Mouse (Mus musculus) hindbrain, embryonic 10.5 days (tissue): ENCODE data around the gene Icosl. TPM values are rescaled to one million over a fixed set of nuclear protein-coding genes. Genes with fewer than 3 reads are reported as not detected.
"Not testable (repeated sequence)": the region's sequence is repeated elsewhere in the genome, so short reads cannot be mapped to it uniquely, and the experiment has no call there.

ENCODE experiments used
- DNase-seq: peaks from one replicate; pipeline ENCODE4 v3.0.0-alpha.2; 2017; ENCODE audit warnings: low spot score
- H3K27ac ChIP-seq: fragments of 300-500 bp; sonication (generic); 2 replicates; pipeline ENCODE4 v1.5.1; 2016; ENCODE audit warnings: mild to moderate bottlenecking, moderate library complexity
- H3K27me3 ChIP-seq: fragments of 300-500 bp; sonication (generic); 2 replicates; pipeline ENCODE4 v1.6.1; 2016; ENCODE audit warnings: mild to moderate bottlenecking; ENCODE audit not compliant: poor library complexity, insufficient read depth, severe bottlenecking
- H3K36me3 ChIP-seq: fragments of 300-500 bp; sonication (generic); 2 replicates; pipeline ENCODE4 v1.6.1; 2016; ENCODE audit warnings: mild to moderate bottlenecking, moderate library complexity
- H3K4me1 ChIP-seq: fragments of 300-500 bp; sonication (generic); replicated peaks from 2 replicates; pipeline ENCODE4 v1.6.1; 2016; ENCODE audit warnings: mild to moderate bottlenecking
- H3K4me3 ChIP-seq: fragments of 300-500 bp; sonication (generic); 2 replicates; pipeline ENCODE4 v1.5.1; 2016; ENCODE audit warnings: mild to moderate bottlenecking, moderate library complexity
- H3K9me3 ChIP-seq: fragments of 300-500 bp; sonication (generic); 2 replicates; pipeline ENCODE4 v1.6.1; 2016; ENCODE audit warnings: mild to moderate bottlenecking, moderate library complexity
- WGBS: fragments of 180-500 bp; shearing (Covaris S2); methylation state at CpG from one replicate; pipeline ENCODE4 v1.1.7; 2016; 5-methylcytosine and 5-hydroxymethylcytosine counted together
- polyA plus RNA-seq: library from polyadenylated mRNA; unstranded; fragments of >200 nt; fragmentation: Nextera tagmentation; extraction: Ambion mirVana; gene quantifications from 2 replicates; pipeline ENCODE4 v1.2.1, GENCODE M21; 2016

Icosl gene
- polyA plus RNA-seq = 2.2 and 2.9 TPM in 2 replicates

GRCm38 (mm10) chr10:78069101-78070011 lies at the start of gene Icosl:
Gene Icosl, plus strand, starts transcription at chr10:78069302.
- H3K9me3 ChIP-seq = no peaks in the 10 kb centered on the region
- peaks cover 35% of the 10 kb centered on the region for H3K27me3 ChIP-seq
- peak within 1 kb of the TSS; percentile 79 for H3K27ac ChIP-seq
- H3K36me3 ChIP-seq = no peaks in the 10 kb centered on the region
- peak within 1 kb of the TSS; percentile 77 for H3K4me3 ChIP-seq
- peaks cover 27% of the 10 kb centered on the region for H3K4me1 ChIP-seq
- WGBS = under 1% methylated on average over 66 of the region's 66 CpGs
- peak; percentile 81 for DNase-seq

- DNase-seq, H3K4me1 ChIP-seq, H3K4me3 ChIP-seq, H3K9me3 ChIP-seq, H3K27me3 ChIP-seq, H3K36me3 ChIP-seq, H3K27ac ChIP-seq: not testable (repeated sequence)
- WGBS = 95% methylated on average over 7 of the region's 11 CpGs
These were observed 49.1 kb upstream of the Icosl start for GRCm38 (mm10) chr10:78019984-78020383.

- H3K9me3 ChIP-seq, DNase-seq, H3K27me3 ChIP-seq, H3K4me1 ChIP-seq, H3K4me3 ChIP-seq, H3K36me3 ChIP-seq, H3K27ac ChIP-seq: not testable (repeated sequence)
- WGBS = 85% methylated on average over 6 of the region's 8 CpGs
These were observed 43.6 kb upstream of the Icosl start for GRCm38 (mm10) chr10:78025453-78025852.

GRCm38 (mm10) chr10:78028129-78028528 lies 41.0 kb upstream of the Icosl start:
- Histone ChIP-seq H3K27me3 (no peaks in the 10 kb centered on the region), H3K27ac (no peak overlapping the region), H3K9me3 (no peaks in the 10 kb centered on the region), H3K4me3 (no peak overlapping the region), H3K36me3 (no peaks in the 10 kb centered on the region), H3K4me1 (no peaks in the 10 kb centered on the region)
- peak; percentile 79 for DNase-seq
- WGBS = 6% methylated on average over 5 of the region's 5 CpGs

GRCm38 (mm10) chr10:78029080-78029479 lies 40.0 kb upstream of the Icosl start:
- H3K9me3 ChIP-seq = no peaks in the 10 kb centered on the region
- no peak overlapping the region for H3K4me3 ChIP-seq
- H3K36me3 ChIP-seq = no peaks in the 10 kb centered on the region
- H3K27me3 ChIP-seq = no peaks in the 10 kb centered on the region
- WGBS = 89% methylated on average over 1 of the region's 1 CpGs
- DNase-seq = no peak
- no peak overlapping the region for H3K27ac ChIP-seq
- no peaks in the 10 kb centered on the region for H3K4me1 ChIP-seq

GRCm38 (mm10) chr10:78031987-78032386 lies 37.1 kb upstream of the Icosl start:
- Histone ChIP-seq H3K27ac (no peak overlapping the region), H3K4me3 (no peak overlapping the region), H3K36me3 (no peaks in the 10 kb centered on the region), H3K9me3 (no peaks in the 10 kb centered on the region), H3K4me1 (no peaks in the 10 kb centered on the region), H3K27me3 (no peaks in the 10 kb centered on the region)
- no peak for DNase-seq
- WGBS = 83% methylated on average over 2 of the region's 2 CpGs

- Histone ChIP-seq H3K36me3 (no peaks in the 10 kb centered on the region), H3K27me3 (peaks cover 4% of the 10 kb centered on the region), H3K9me3 (no peaks in the 10 kb centered on the region), H3K27ac (no peak overlapping the region), H3K4me3 (no peak overlapping the region), H3K4me1 (peaks cover 3% of the 10 kb centered on the region; the same call in 1 of the 2 replicates)
- WGBS = 84% methylated on average over 4 of the region's 4 CpGs
- DNase-seq = no peak
These were observed 32.0 kb upstream of the Icosl start for GRCm38 (mm10) chr10:78037139-78037538.

- Histone ChIP-seq H3K4me3 (no peak within 1 kb of the TSS), H3K4me1 (peaks cover 18% of the 10 kb centered on the region), H3K27ac (no peak within 1 kb of the TSS), H3K9me3 (no peaks in the 10 kb centered on the region), H3K36me3 (no peaks in the 10 kb centered on the region), H3K27me3 (peaks cover 23% of the 10 kb centered on the region)
- 95% methylated on average over 5 of the region's 5 CpGs for WGBS
- DNase-seq = no peak
These were observed 27.5 kb upstream of the Icosl start, which contains the start of gene Dnmt3l for GRCm38 (mm10) chr10:78041647-78042046. Gene Dnmt3l, plus strand, starts transcription at chr10:78041947.

- WGBS = 74% methylated on average over 7 of the region's 7 CpGs
- H3K27ac ChIP-seq = no peak overlapping the region
These were observed 27.0 kb upstream of the Icosl start for GRCm38 (mm10) chr10:78042096-78042495.

GRCm38 (mm10) chr10:78042697-78043405 lies 26.3 kb upstream of the Icosl start:
- H3K4me1 ChIP-seq = peaks cover 18% of the 10 kb centered on the region
- H3K27ac ChIP-seq = peak overlapping the region; percentile 65
- no peaks in the 10 kb centered on the region for H3K36me3 ChIP-seq
- H3K4me3 ChIP-seq = peak overlapping the region; percentile 40
- peaks cover 23% of the 10 kb centered on the region for H3K27me3 ChIP-seq
- WGBS = 61% methylated on average over 14 of the region's 14 CpGs
- no peaks in the 10 kb centered on the region for H3K9me3 ChIP-seq
- DNase-seq = no peak

More at GRCm38 (mm10) chr10:78042096-78042495, 27.0 kb upstream of the Icosl start:
- Histone ChIP-seq H3K4me3 (no peak overlapping the region), H3K36me3 (no peaks in the 10 kb centered on the region), H3K27me3 (peaks cover 23% of the 10 kb centered on the region), H3K9me3 (no peaks in the 10 kb centered on the region), H3K4me1 (peaks cover 18% of the 10 kb centered on the region)
- DNase-seq = no peak

- peaks cover 18% of the 10 kb centered on the region for H3K4me1 ChIP-seq
- WGBS = 3% methylated on average over 27 of the region's 27 CpGs
- H3K36me3 ChIP-seq = no peaks in the 10 kb centered on the region
- peaks cover 23% of the 10 kb centered on the region for H3K27me3 ChIP-seq
- DNase-seq = peak; percentile 71
- H3K4me3 ChIP-seq = peak within 1 kb of the TSS; percentile 40
- H3K9me3 ChIP-seq = no peaks in the 10 kb centered on the region
- peak within 1 kb of the TSS; percentile 65 for H3K27ac ChIP-seq
These were observed 25.7 kb upstream of the Icosl start, which contains the start of gene Aire for GRCm38 (mm10) chr10:78043406-78043836. Gene Aire, minus strand, starts transcription at chr10:78043610.

- H3K27ac ChIP-seq = no peak overlapping the region
- H3K36me3 ChIP-seq = no peaks in the 10 kb centered on the region
- WGBS = 88% methylated on average over 1 of the region's 1 CpGs
- H3K9me3 ChIP-seq = no peaks in the 10 kb centered on the region
- H3K4me3 ChIP-seq = no peak overlapping the region
- no peak for DNase-seq
- peaks cover 23% of the 10 kb centered on the region for H3K27me3 ChIP-seq
- H3K4me1 ChIP-seq = peaks cover 19% of the 10 kb centered on the region
These were observed 24.6 kb upstream of the Icosl start for GRCm38 (mm10) chr10:78044531-78044930.

- no peak overlapping the region for H3K4me3 ChIP-seq
- no peak overlapping the region for H3K27ac ChIP-seq
- H3K9me3 ChIP-seq = no peaks in the 10 kb centered on the region
- no peaks in the 10 kb centered on the region for H3K36me3 ChIP-seq
- H3K4me1 ChIP-seq = peaks cover 19% of the 10 kb centered on the region
- DNase-seq = no peak
- H3K27me3 ChIP-seq = peaks cover 23% of the 10 kb centered on the region
- WGBS = 85% methylated on average over 4 of the region's 4 CpGs
These were observed 22.7 kb upstream of the Icosl start for GRCm38 (mm10) chr10:78046388-78046787.
